Mouse (Mus musculus) brain, embryonic 14.5 days (tissue): Measurements from ENCODE around the gene Scyl1.

Source experiments
- CTCF ChIP-seq: fragments of 200-500 bp; IDR thresholded peaks from 2 replicates; pipeline ENCODE4 v1.5.1; 2012; ENCODE audit warnings: inconsistent platforms, mild to moderate bottlenecking, moderate library complexity, borderline replicate concordance; ENCODE audit not compliant: insufficient read depth, insufficient read length; ENCODE audit errors: extremely low read depth
- POLR2A ChIP-seq: fragments of 200-500 bp; IDR thresholded peaks from 2 replicates; pipeline ENCODE4 v1.6.1; 2012; ENCODE audit warnings: mild to moderate bottlenecking, inconsistent platforms, borderline replicate concordance; ENCODE audit not compliant: poor library complexity, insufficient read depth, insufficient read length, severe bottlenecking; ENCODE audit errors: extremely low read depth

DNA sequence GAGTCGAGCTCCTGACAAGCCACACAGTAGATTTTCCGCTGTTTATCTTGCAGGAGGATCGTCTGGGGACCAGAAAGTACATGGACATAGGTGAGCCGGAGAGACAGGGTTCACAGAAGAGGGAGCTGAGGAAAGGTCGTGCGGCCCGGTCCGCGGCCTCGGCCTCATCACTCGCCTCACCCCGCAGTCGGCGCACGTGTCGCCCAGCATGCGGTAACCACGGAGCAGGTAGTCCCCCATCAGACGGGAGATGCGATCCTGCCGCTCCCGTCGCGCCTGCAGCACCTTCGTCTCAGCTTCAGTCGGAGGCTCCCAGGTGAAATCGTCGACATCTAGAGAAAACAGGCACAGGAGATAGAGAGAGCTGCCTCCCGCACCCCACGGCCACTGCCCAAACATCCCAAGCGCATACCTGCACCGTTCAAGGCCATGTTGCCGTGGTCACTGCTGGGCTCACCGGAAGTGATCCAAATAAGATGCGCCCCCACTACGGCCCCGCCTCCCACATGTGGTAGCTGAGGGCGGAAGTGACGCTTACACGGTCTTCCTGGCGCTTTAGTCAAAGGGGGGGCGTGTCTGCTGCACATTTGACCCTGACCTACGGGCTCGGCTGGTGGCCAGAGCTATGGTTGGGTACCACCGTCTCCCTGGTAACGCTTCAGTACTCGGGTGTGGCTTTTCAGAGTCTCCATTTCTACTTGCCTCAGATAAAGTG lies 39.8 kb downstream of the Scyl1 start:
- TF ChIP-seq POLR2A (peak; percentile 49; the same call in 1 of the 2 replicates), CTCF (no peak)
